Mouse (Mus musculus) midbrain, embryonic 15.5 days (tissue): ENCODE measurements around the gene Mllt6. TPM values are rescaled to one million over a fixed set of nuclear protein-coding genes. Genes with fewer than 3 reads are reported as not detected.

Experiments used
- ATAC-seq: fragments of 200-750 bp; cut with Nextera tagmentation; replicated peaks from 2 replicates; pipeline ENCODE4 v1.8.0; 2017; ENCODE audit warnings: moderate TSS enrichment
- H3K27ac ChIP-seq: fragments of 300-500 bp; sonication (generic); 2 replicates; pipeline ENCODE4 v1.5.1; 2015; ENCODE audit warnings: mild to moderate bottlenecking, inconsistent platforms
- H3K27me3 ChIP-seq: fragments of 300-500 bp; sonication (generic); replicated peaks from 2 replicates; pipeline ENCODE4 v1.6.1; 2015; ENCODE audit warnings: inconsistent platforms
- H3K36me3 ChIP-seq: fragments of 300-500 bp; sonication (generic); replicated peaks from 2 replicates; pipeline ENCODE4 v1.6.1; 2015; ENCODE audit warnings: inconsistent platforms
- H3K4me1 ChIP-seq: fragments of 300-500 bp; sonication (generic); 2 replicates; pipeline ENCODE4 v1.6.1; 2015; ENCODE audit warnings: inconsistent platforms
- H3K4me2 ChIP-seq: fragments of 300-500 bp; sonication (generic); 2 replicates; pipeline ENCODE4 v1.6.1; 2015; ENCODE audit warnings: inconsistent platforms, mild to moderate bottlenecking, moderate library complexity
- H3K4me3 ChIP-seq: fragments of 300-500 bp; sonication (generic); 2 replicates; pipeline ENCODE4 v1.5.1; 2015; ENCODE audit warnings: mild to moderate bottlenecking, inconsistent platforms
- H3K9ac ChIP-seq: fragments of 300-500 bp; sonication (generic); 2 replicates; pipeline ENCODE4 v1.6.1; 2015; ENCODE audit warnings: mild to moderate bottlenecking, inconsistent platforms
- H3K9me3 ChIP-seq: fragments of 300-500 bp; sonication (generic); 2 replicates; pipeline ENCODE4 v1.6.1; 2016; ENCODE audit warnings: inconsistent platforms
- WGBS: fragments of 180-500 bp; shearing (Covaris S2); methylation state at CpG from one replicate; pipeline ENCODE4 v1.1.7; 2015; ENCODE audit warnings: mixed read lengths; 5-methylcytosine and 5-hydroxymethylcytosine counted together
- polyA plus RNA-seq: library from polyadenylated mRNA; unstranded; fragments of >200 nt; fragmentation: Nextera tagmentation; extraction: Ambion mirVana; gene quantifications from 2 replicates; pipeline ENCODE4 v1.2.1, GENCODE M21; 2015

Mllt6 gene
- 3.9 and 4.4 TPM in 2 replicates for polyA plus RNA-seq

GRCm38 (mm10) chr11:97662893-97663527 is at the start of gene Mllt6:
TSS of gene Mllt6 (plus strand) at chr11:97663414.
- WGBS = 0% methylated on average over 39 of the region's 76 CpGs
- ATAC-seq = peak; percentile 49
- Histone ChIP-seq H3K9ac (peak within 1 kb of the TSS; percentile 80), H3K27ac (peak within 1 kb of the TSS; percentile 85), H3K4me3 (peak within 1 kb of the TSS; percentile 91), H3K9me3 (no peaks in the 10 kb centered on the region), H3K4me2 (peak within 1 kb of the TSS; percentile 85), H3K27me3 (peaks cover 17% of the 10 kb centered on the region), H3K36me3 (0 out of 2 replicates have a peak, but pooled peaks cover under 1% of the 10 kb centered on the region), H3K4me1 (peaks cover 52% of the 10 kb centered on the region)

- no peaks in the 10 kb centered on the region for H3K9me3 ChIP-seq
- H3K27me3 ChIP-seq = peaks cover 8% of the 10 kb centered on the region; the same call in 1 of the 2 replicates
- ATAC-seq = no peak
- H3K9ac ChIP-seq = no peak overlapping the region
- H3K27ac ChIP-seq = no peak overlapping the region
- H3K36me3 ChIP-seq = no peaks in the 10 kb centered on the region
- no peaks in the 10 kb centered on the region for H3K4me1 ChIP-seq
- H3K4me3 ChIP-seq = no peak overlapping the region
- whole genome bisulfite sequencing = 83% methylated on average over 4 of the region's 4 CpGs
- H3K4me2 ChIP-seq = no peak overlapping the region
Measured at GRCm38 (mm10) chr11:97615276-97615675, 47.9 kb upstream of the Mllt6 start.

DNA sequence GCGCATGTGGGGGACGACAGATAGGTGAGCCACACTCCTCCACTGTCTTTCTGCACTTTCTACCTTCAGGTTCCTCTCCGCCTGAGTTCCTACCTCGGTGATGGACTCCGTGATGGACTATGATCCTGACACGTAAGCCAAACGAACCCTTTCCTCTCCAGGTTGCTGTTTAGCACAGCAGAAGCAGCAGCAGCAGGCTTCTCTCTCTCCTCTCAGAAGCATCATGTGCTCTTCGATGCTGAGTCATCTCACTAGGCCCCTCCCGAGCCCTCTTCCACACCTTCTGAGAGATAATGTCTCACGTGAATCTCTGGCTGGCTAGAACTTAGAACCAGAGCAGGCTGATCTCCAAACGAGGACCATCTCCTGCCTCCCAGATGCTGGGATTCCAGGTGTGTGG is 44.8 kb upstream of the Mllt6 start:
- Histone ChIP-seq H3K36me3 (no peaks in the 10 kb centered on the region), H3K9me3 (no peaks in the 10 kb centered on the region), H3K27ac (no peak overlapping the region), H3K9ac (no peak overlapping the region), H3K27me3 (peaks cover 8% of the 10 kb centered on the region; the same call in 1 of the 2 replicates), H3K4me3 (no peak overlapping the region), H3K4me1 (no peaks in the 10 kb centered on the region), H3K4me2 (no peak overlapping the region)
- WGBS = 64% methylated on average over 11 of the region's 11 CpGs
- ATAC-seq = no peak

DNA sequence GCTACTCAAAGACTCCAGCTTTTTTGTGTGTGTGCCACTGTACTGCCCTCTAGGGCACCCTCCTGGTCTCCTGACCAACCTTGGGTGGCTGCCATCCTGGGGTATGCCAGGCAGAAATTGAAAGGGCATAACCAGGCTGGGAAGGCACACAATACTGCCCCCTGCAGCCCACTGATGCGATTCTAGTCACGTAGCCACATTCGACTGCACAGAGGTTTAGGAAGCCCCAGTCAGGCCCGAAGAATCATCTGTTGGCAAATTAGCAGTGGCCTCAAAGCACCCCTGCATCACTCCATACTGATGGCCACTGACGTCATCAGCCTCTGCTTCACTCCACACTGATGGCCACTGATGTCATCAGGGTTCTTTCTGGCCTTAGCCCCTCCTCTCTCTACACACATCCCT is 43.8 kb upstream of the Mllt6 start:
- 42% methylated on average over 5 of the region's 5 CpGs for WGBS
- Histone ChIP-seq H3K9ac (no peak overlapping the region), H3K36me3 (no peaks in the 10 kb centered on the region), H3K4me3 (no peak overlapping the region), H3K4me2 (no peak overlapping the region), H3K4me1 (no peaks in the 10 kb centered on the region), H3K9me3 (no peaks in the 10 kb centered on the region), H3K27ac (no peak overlapping the region), H3K27me3 (peaks cover 13% of the 10 kb centered on the region; the same call in 1 of the 2 replicates)
- no peak for ATAC-seq

GRCm38 (mm10) chr11:97622440-97622839 is 40.8 kb upstream of the Mllt6 start:
- H3K27ac ChIP-seq = no peak overlapping the region
- no peak overlapping the region for H3K4me3 ChIP-seq
- no peak overlapping the region for H3K4me2 ChIP-seq
- peak; percentile 45; the same call in 1 of the 2 replicates for ATAC-seq
- no peaks in the 10 kb centered on the region for H3K36me3 ChIP-seq
- WGBS = 0% methylated on average over 6 of the region's 6 CpGs
- no peak overlapping the region for H3K9ac ChIP-seq
- H3K9me3 ChIP-seq = no peaks in the 10 kb centered on the region
- H3K27me3 ChIP-seq = peaks cover 40% of the 10 kb centered on the region
- peaks cover 6% of the 10 kb centered on the region; the same call in 1 of the 2 replicates for H3K4me1 ChIP-seq

GRCm38 (mm10) chr11:97623166-97623565 is 40.0 kb upstream of the Mllt6 start:
- no peaks in the 10 kb centered on the region for H3K36me3 ChIP-seq
- H3K27me3 ChIP-seq = peaks cover 46% of the 10 kb centered on the region
- H3K27ac ChIP-seq = no peak overlapping the region
- WGBS = 65% methylated on average over 9 of the region's 9 CpGs
- H3K9ac ChIP-seq = no peak overlapping the region
- H3K9me3 ChIP-seq = no peaks in the 10 kb centered on the region
- H3K4me3 ChIP-seq = no peak overlapping the region
- ATAC-seq = no peak
- no peak overlapping the region for H3K4me2 ChIP-seq
- H3K4me1 ChIP-seq = peaks cover 13% of the 10 kb centered on the region; the same call in 1 of the 2 replicates

DNA sequence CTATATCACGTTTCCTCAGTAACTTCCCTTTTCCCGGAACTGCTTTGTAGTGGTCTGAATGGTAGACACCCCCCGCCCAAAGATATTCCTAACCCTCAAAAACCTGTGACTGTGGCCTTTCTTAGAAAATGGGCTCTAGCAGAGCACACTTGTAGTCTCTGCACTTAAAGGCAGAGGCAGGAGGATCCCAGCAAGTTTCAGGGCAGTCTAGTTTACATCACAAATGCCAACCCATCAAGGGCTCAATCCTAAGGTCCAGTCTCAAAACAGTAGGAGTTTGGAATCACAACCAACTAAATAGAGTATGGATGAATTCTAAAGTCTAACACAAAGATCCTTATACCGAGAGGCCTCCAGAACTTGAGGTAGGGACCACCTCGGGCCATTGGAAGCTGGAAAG is 37.7 kb upstream of the Mllt6 start:
- Histone ChIP-seq H3K4me1 (peaks cover 29% of the 10 kb centered on the region), H3K4me3 (no peak overlapping the region), H3K9ac (no peak overlapping the region), H3K4me2 (no peak overlapping the region), H3K9me3 (no peaks in the 10 kb centered on the region), H3K36me3 (no peaks in the 10 kb centered on the region), H3K27ac (no peak overlapping the region), H3K27me3 (peaks cover 61% of the 10 kb centered on the region)
- ATAC-seq = no peak
- 77% methylated on average over 5 of the region's 5 CpGs for WGBS

DNA sequence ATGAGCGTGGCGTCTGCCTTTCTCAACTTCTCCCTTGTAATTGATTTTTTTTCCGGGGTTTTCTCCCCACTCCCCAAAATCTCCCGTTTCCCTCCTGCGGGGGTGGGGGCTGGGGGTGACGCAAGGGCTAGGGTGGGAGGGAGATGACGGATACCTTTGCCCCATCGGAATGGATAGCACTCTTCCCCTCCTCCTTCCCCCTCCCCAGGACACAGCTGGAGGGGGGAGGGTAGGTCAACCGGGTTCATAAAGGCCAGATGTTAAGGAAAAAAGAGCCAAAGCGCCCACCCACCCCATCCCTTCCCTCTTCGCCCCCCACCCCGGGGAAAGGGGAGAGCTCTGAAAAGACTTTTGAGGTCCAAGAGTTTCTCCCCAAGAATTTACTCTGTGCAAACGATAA is 36.8 kb upstream of the Mllt6 start:
- peaks cover 70% of the 10 kb centered on the region for H3K27me3 ChIP-seq
- peaks cover 29% of the 10 kb centered on the region for H3K4me1 ChIP-seq
- H3K9ac ChIP-seq = no peak overlapping the region
- no peak overlapping the region for H3K27ac ChIP-seq
- no peak for ATAC-seq
- H3K4me2 ChIP-seq = no peak overlapping the region
- no peak overlapping the region for H3K4me3 ChIP-seq
- H3K36me3 ChIP-seq = no peaks in the 10 kb centered on the region
- H3K9me3 ChIP-seq = no peaks in the 10 kb centered on the region
- 7% methylated on average over 13 of the region's 13 CpGs for WGBS

DNA sequence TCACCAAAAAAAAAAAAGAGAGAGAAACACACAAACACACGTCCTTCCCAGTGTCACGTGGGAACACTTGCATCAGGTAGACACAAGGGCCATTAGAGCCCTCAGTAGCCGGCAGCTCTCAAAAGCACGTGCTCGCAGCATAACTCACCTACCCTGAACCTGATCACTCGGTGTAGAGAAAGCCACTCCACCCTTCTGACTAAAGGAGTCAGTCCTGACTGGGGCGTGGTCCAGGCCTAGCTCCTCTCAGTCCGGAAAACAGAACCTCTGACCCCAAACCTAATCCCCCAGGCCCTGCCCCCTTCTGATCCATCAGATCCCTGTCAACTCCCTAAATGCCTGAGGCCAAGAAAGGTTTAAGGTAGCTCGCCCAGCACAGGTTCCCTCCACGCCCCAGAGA is 36.4 kb upstream of the Mllt6 start:
- H3K4me1 ChIP-seq = peaks cover 29% of the 10 kb centered on the region
- no peak overlapping the region for H3K27ac ChIP-seq
- no peak overlapping the region for H3K4me2 ChIP-seq
- no peak overlapping the region for H3K9ac ChIP-seq
- ATAC-seq = no peak
- WGBS = 12% methylated on average over 10 of the region's 10 CpGs
- no peaks in the 10 kb centered on the region for H3K9me3 ChIP-seq
- H3K36me3 ChIP-seq = no peaks in the 10 kb centered on the region
- H3K27me3 ChIP-seq = peaks cover 74% of the 10 kb centered on the region
- H3K4me3 ChIP-seq = no peak overlapping the region

DNA sequence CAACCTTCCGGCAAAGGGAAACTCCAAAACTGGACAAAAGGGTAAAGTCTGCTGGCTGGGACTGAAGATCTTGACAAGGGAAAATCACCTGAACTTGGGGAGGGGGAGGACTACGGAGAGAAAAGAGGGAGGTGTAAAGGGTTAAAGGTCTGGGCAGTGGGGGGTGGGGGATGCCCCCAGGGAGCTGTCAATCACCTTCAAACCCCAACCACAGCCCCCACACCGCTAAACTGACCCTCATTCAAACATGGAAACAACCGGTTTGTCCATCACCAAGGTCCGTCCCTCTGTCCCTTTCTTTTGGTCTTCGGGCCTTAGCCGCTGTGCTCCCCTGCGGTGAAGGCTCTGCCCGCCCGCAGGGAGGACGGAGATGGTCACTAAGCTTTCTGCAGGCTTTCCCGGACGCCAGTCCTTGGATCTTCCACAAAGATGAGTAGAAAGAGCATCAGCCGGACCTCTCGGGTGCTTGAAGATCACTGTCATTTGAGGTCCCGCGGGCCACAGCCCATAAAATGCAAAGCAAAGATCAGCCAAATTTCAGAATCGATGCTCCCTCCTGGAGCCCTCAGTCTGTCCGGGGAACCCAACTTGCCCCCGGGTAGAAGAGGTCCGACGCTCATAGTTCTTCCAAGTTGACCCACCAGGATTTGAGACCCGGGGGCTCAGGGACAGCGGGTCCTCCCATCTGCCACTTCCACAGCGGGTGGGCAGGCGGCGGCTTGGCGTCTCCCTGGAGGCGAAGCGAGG is 35.5 kb upstream of the Mllt6 start:
- no peak overlapping the region for H3K9ac ChIP-seq
- peaks cover 78% of the 10 kb centered on the region for H3K27me3 ChIP-seq
- peak overlapping the region; percentile 66 for H3K4me3 ChIP-seq
- no peak for ATAC-seq
- H3K27ac ChIP-seq = no peak overlapping the region
- peaks cover 29% of the 10 kb centered on the region for H3K4me1 ChIP-seq
- no peaks in the 10 kb centered on the region for H3K36me3 ChIP-seq
- H3K4me2 ChIP-seq = peak overlapping the region; percentile 80
- WGBS = 3% methylated on average over 30 of the region's 30 CpGs
- no peaks in the 10 kb centered on the region for H3K9me3 ChIP-seq

GRCm38 (mm10) chr11:97628303-97628567 is 35.0 kb upstream of the Mllt6 start:
- under 1% methylated on average over 28 of the region's 28 CpGs for WGBS
- Histone ChIP-seq H3K4me1 (peaks cover 29% of the 10 kb centered on the region), H3K4me3 (peak overlapping the region; percentile 66), H3K9ac (no peak overlapping the region), H3K27ac (no peak overlapping the region), H3K36me3 (no peaks in the 10 kb centered on the region), H3K27me3 (peaks cover 78% of the 10 kb centered on the region), H3K9me3 (no peaks in the 10 kb centered on the region), H3K4me2 (peak overlapping the region; percentile 80)
- ATAC-seq = no peak

DNA sequence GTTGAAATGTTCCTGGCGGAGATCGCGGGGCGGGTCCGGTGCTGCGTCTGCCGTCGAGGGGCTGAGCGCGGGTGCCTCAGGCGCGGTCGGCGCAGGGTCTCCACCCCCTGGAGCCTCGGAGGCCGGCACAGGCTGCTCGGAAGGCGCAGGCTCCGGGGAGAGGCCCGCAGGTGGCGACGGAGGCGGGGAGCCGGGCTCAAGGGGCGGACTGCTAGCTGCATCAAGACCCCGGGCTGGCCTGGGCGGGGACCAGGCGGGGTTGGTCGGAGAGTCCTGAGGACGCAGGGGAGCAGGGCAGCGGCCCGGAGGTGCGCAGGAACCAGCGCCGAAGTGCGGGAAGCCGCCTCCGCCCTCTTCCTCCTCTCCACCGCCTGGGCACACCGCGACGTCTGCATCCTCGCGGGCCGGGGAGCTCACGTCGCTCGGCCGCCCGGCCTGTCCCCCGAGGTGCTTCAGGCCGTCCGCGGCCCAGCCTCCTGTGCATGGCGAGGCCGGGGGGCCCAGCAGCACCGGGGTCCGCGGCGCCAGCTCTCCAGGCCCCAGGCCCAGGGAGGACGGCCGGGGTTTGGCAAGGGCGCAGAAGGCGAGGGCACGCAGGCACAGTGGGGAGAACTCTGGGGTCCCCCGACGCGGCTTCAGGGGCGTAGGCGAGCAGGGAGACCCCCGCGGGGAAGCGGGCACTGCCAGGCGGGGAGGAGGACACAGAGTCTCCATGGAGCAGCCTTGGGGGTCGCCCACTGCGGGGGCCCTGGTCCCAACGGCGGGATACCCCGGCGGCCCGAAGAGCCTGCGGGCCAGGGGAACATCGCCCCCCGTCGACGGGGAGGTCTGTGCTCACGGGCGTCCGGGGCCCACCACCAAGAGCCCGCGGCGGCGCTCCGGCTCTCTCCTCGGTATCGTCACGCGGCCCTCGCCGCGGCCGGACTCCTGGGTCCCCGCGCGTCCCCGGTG is 34.4 kb upstream of the Mllt6 start:
- Histone ChIP-seq H3K4me3 (peak overlapping the region; percentile 66), H3K27ac (no peak overlapping the region), H3K27me3 (peaks cover 78% of the 10 kb centered on the region), H3K4me2 (peak overlapping the region; percentile 80), H3K4me1 (peaks cover 29% of the 10 kb centered on the region), H3K9me3 (no peaks in the 10 kb centered on the region), H3K36me3 (no peaks in the 10 kb centered on the region), H3K9ac (peak overlapping the region; percentile 51)
- under 1% methylated on average over 82 of the region's 106 CpGs for WGBS
- ATAC-seq = peak; percentile 58
